Mouse (Mus musculus) liver, embryonic 14.5 days (tissue): Measurements from ENCODE around the gene Maea.

Experiments
- CTCF ChIP-seq: IDR thresholded peaks from 2 replicates; pipeline ENCODE4 v1.5.1; 2016; ENCODE audit warnings: antibody characterized with exemption, low read depth, control low read depth
- EP300 ChIP-seq: IDR thresholded peaks from 2 replicates; pipeline ENCODE4 v1.6.1; 2016; ENCODE audit warnings: antibody characterized with exemption, low read depth

DNA sequence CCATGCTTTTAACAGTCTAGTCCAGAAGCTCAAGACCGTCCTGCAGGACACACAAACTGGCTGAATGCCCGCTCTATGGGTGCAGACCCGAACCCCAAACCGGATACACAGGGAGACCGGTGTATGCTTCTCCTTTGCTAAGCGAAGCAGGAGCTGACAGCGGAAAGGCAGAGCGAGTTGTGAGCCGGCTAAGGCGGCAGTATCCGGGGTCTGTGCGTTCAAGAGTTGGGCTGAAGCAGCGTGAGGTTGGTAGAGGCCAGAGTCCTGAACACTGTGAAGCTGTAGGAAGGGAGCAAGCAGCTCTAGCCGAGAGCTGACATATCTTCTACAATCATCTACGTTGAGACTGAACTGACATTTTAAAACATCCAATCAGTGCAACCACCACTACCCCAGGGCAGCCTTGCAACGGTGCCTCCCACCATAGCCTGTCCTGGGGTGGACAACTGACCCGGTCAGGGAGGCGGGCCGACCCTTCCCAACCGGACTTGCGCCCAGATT is 42.5 kb downstream of the Maea start:
- no peak for TF ChIP-seq CTCF
- TF ChIP-seq EP300 = no peak
